Mouse (Mus musculus): ENCODE data around the gene Prss34. TPM values are rescaled to one million over a fixed set of nuclear protein-coding genes. Genes with fewer than 3 reads are reported as not detected.

Prss34 gene
- polyA plus RNA-seq (2012; fragmentation: generic; extraction: Trizol): not detected

DNA sequence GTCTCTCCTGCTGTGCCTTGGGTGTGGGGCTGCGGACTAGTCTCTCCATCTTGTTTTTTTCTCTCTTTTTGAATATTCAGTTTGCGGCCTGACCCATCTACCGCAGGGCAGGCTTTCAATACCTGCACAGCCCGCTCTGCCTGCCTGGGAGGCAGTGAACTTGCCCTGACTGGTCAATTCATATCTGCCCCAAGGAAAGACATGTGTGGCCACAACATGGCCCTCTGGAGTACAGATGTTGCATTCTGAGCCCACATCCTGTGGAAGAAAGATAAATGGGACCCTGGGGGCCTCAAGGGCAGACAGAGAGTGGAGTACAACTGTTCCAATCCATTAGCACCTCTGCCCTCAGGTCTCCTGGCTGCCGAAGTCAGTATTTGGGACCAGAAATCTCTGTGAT, at the start of gene Prss34:
TSS of gene Prss34 (plus strand) at position 301 of the 400 bp plus-strand sequence.

GRCm38 (mm10) chr17:25256140-25256754, 41.9 kb upstream of the Prss34 start, which contains the start of gene Baiap3:
Baiap3 (minus strand) TSS chr17:25256364.

DNA sequence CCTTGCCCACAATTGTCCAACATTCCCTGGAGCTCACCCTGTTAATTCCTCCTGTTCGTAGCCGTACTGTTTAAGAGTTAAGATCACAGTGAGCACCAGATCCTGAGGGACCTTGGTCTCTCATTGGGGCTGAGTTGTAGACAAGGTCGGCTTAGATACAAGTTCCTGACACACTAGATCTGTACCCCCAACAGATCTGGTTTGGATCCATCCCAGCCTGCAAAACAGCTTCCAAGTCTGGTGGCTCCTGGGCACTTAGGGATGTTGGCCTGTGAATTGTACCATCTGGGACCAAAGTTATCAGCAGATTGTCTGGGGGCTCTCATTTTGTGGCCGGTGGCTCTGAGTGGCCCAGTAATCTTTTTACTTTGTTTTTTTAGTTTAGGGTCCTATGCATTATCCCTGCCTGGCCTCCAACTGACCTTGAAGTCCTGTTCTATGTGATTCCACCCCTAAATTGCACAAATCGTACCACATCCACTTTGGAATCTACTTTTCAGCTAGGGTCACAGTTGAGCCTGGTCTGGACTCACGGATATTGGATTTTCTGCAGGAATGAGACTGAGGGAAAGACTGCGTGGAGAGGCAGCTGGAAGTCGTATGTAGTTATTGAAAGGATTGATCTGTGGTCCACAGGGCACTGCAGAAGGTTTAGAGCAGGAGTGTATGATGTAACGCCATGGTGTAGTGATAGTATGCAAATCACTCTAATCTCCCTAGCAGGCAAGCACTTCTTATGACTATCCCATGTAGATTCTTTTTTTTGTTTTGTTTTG, 23.4 kb upstream of the Prss34 start, which contains the start of gene Ube2i:
TSS of gene Ube2i (minus strand) at position 52 of the 776 bp plus-strand sequence.

DNA sequence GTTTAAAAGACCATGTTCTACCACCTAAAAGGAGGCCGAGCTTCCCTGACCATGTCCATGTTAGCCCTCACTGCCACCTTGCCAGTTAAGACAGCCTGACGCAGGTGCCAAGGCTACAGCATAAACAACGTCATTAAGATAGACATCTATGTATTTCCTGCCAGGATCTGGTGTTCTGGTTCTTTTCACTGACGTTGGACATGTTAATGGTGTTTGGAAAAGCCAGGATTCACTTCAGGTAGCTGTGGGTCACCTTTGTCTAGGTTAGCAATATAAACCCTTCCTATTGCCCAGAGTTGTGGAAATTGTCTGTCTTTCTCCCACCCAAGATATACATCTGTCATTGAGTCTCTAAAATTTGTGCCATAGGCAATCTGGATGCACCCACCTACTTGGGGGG, 10.2 kb downstream of the Prss34 start, which contains the start of gene Prss28:
TSS of gene Prss28 (plus strand) at position 301 of the 400 bp plus-strand sequence.

GRCm38 (mm10) chr17:25318354-25318753, 20.2 kb downstream of the Prss34 start, which contains the start of gene Prss29:
Prss29 (plus strand) TSS chr17:25318654.

GRCm38 (mm10) chr17:25345462-25345861, 47.3 kb downstream of the Prss34 start, which contains the start of gene Tpsab1:
Tpsab1 (minus strand) TSS chr17:25345562.

Other genes with a start within 250 kb of the Prss34 start
- under 1 TPM; 0.61 to 0.90 TPM for gene Tmem204, start 214.8 kb upstream of the Prss34 start, polyA plus RNA-seq (2012; fragmentation: generic; extraction: Trizol)
- 10 to 100 TPM; 20.3 to 26.2 TPM for gene Telo2, start 182.4 kb upstream of the Prss34 start, polyA plus RNA-seq (2012; fragmentation: generic; extraction: Trizol)
- not detected for gene Ptx4, start 177.6 kb upstream of the Prss34 start, polyA plus RNA-seq (2012; fragmentation: generic; extraction: Trizol)
- gene Clcn7, start 165.0 kb upstream of the Prss34 start, polyA plus RNA-seq (2012; fragmentation: generic; extraction: Trizol): 10 to 100 TPM in 1 of 2 experiments, 1 to 10 TPM in 1; 8.8 to 22.3 TPM
- gene Ccdc154, start 135.9 kb upstream of the Prss34 start, polyA plus RNA-seq (2012; fragmentation: generic; extraction: Trizol): not detected
- not detected for gene Gm38655, start 122.9 kb upstream of the Prss34 start, polyA plus RNA-seq (2012; fragmentation: generic; extraction: Trizol)
- 10 to 100 TPM in 1 of 2 experiments, 1 to 10 TPM in 1; 4.9 to 10.7 TPM for gene BC003965, start 113.8 kb upstream of the Prss34 start, polyA plus RNA-seq (2012; fragmentation: generic; extraction: Trizol)
- 1 to 10 TPM in 1 of 2 experiments, under 1 TPM in 1; 0.15 to 3.8 TPM for gene Unkl, start 110.0 kb upstream of the Prss34 start, polyA plus RNA-seq (2012; fragmentation: generic; extraction: Trizol)
- 10 to 100 TPM; 15.9 to 49.7 TPM for gene Gnptg, start 58.3 kb upstream of the Prss34 start, polyA plus RNA-seq (2012; fragmentation: generic; extraction: Trizol)
- 10 to 100 TPM; 44.0 to 58.5 TPM for gene Tsr3, start 58.2 kb upstream of the Prss34 start, polyA plus RNA-seq (2012; fragmentation: generic; extraction: Trizol)
- gene Baiap3, start 42.0 kb upstream of the Prss34 start, polyA plus RNA-seq (2012; fragmentation: generic; extraction: Trizol): under 1 TPM; 0.05 to 0.11 TPM
- 100 to 1,000 TPM; 272 to 366 TPM for gene Ube2i, start 23.8 kb upstream of the Prss34 start, polyA plus RNA-seq (2012; fragmentation: generic; extraction: Trizol)
- not detected for gene Prss28, start 10.3 kb downstream of the Prss34 start, polyA plus RNA-seq (2012; fragmentation: generic; extraction: Trizol)
- gene Prss29, start 20.3 kb downstream of the Prss34 start, polyA plus RNA-seq (2012; fragmentation: generic; extraction: Trizol): not detected
- gene Tpsab1, start 47.2 kb downstream of the Prss34 start, polyA plus RNA-seq (2012; fragmentation: generic; extraction: Trizol): not detected
- not detected for gene Tpsb2, start 67.9 kb downstream of the Prss34 start, polyA plus RNA-seq (2012; fragmentation: generic; extraction: Trizol)
- not detected for gene Tpsg1, start 70.9 kb downstream of the Prss34 start, polyA plus RNA-seq (2012; fragmentation: generic; extraction: Trizol)
- not detected for gene Cacna1h, start 135.4 kb downstream of the Prss34 start, polyA plus RNA-seq (2012; fragmentation: generic; extraction: Trizol)
- gene Tekt4, start 156.2 kb downstream of the Prss34 start, polyA plus RNA-seq (2012; fragmentation: generic; extraction: Trizol): not detected
- gene Sstr5, start 198.9 kb downstream of the Prss34 start, polyA plus RNA-seq (2012; fragmentation: generic; extraction: Trizol): not detected

Data from C3H10T1/2 (cell line).